Mouse (Mus musculus): ENCODE results near the gene Hlx. TPM values are rescaled to one million over a fixed set of nuclear protein-coding genes. Genes with fewer than 3 reads are reported as not detected.

The Hlx gene
- polyA plus RNA-seq, 1 experiment = 29.3 TPM

DNA sequence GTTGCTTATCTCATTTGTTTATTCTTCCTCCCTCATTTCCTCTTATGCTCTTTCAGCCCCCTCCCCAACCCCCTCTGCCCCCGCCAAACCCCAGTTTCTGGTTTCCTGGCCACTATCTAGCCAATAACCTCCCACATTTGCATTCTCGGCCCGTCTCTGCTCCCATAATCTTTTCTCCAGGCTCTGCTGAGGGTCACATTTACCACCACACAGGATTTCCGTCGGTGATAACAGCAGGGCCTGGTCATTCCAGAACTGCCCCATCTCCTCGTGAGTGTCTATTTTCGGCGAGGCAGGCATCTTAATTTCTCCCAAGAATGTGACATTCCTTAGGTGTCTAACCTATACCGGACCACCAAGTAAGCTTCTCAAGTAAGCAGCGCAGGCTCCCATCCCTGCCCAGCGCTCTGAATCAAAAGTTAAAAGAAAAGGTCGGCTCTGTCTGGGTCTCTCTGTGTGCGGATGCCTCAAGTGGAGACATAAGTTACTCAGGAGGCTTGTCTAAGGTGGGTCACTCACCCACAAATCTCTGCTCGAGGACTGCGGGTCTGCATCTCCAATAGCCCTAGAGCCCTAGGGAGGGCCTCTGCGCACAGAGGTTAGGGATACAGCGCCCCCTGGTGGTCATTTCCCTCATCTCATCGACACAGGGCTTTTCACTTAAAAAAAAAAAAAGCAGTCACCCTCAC is 38.9 kb upstream of the Hlx start:
- no peak overlapping the region for H3K27ac ChIP-seq (ENCODE audit: control insufficient read depth, insufficient read depth, low read depth, low read length, poor library complexity)
- WGBS = 10% methylated on average over 18 of the region's 18 CpGs
- no peaks in the 10 kb centered on the region for H3K4me1 ChIP-seq (ENCODE audit: control insufficient read depth, insufficient read depth, low read length)
- H3K4me3 ChIP-seq (replicated peaks; ENCODE audit: control insufficient read depth, low read depth, low read length) = no peak overlapping the region
- TF ChIP-seq CTCF (IDR thresholded peaks at IDR 0.05; ENCODE audit: control insufficient read depth, insufficient read depth, low read length) (peak; percentile 74), POLR2A (IDR thresholded peaks at IDR 0.05; ENCODE audit: borderline replicate concordance, control insufficient read depth, low read depth, low read length) (no peak)

DNA sequence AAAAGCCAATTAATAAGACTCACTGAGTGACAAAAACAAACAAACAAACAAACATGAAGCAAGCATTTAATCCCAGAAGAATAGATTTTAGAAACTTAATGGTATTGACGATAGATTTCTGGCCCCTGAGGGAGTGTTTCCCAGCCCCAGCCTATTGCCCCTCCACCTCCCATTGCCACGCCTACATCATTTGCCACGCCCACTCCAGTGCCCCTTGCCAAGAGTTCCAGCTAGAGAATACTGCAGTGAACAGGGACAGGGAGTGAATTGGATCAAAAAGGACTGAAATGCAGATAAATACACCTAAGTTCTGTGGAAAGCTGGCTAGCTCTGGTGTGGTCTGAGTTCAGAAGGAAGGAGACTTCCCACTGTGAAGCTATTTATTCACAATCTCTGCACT is 31.4 kb upstream of the Hlx start:
- TF ChIP-seq POLR2A (IDR thresholded peaks at IDR 0.05; ENCODE audit: borderline replicate concordance, control insufficient read depth, low read depth, low read length) (no peak), CTCF (IDR thresholded peaks at IDR 0.05; ENCODE audit: control insufficient read depth, insufficient read depth, low read length) (no peak)
- Histone ChIP-seq H3K4me1 (ENCODE audit: control insufficient read depth, insufficient read depth, low read length) (no peaks in the 10 kb centered on the region), H3K27ac (ENCODE audit: control insufficient read depth, insufficient read depth, low read depth, low read length, poor library complexity) (no peak overlapping the region), H3K4me3 (replicated peaks; ENCODE audit: control insufficient read depth, low read depth, low read length) (no peak overlapping the region)
- WGBS = 72% methylated on average over 3 of the region's 3 CpGs

DNA sequence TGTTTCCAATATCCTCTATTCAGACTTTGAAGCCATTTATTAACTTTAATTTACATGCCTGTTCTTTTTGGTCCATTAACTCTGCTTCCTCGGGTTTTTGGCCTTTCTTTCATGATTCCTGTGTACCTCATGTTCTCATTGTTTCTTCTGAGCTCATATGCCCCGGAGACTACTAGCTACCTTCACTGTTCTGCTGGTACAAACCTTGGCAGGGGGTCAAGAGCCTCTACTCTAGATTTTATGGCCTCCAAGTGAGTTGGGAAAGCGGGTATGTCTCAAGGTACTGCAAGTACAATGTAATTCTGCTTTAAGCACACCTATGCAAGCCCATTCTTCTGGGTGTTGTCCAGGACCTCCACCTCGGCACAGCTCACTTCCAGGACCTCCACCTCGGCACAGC is 30.5 kb upstream of the Hlx start:
- WGBS = 71% methylated on average over 5 of the region's 5 CpGs
- H3K27ac ChIP-seq (ENCODE audit: control insufficient read depth, insufficient read depth, low read depth, low read length, poor library complexity) = no peak overlapping the region
- TF ChIP-seq CTCF (IDR thresholded peaks at IDR 0.05; ENCODE audit: control insufficient read depth, insufficient read depth, low read length) (no peak), POLR2A (IDR thresholded peaks at IDR 0.05; ENCODE audit: borderline replicate concordance, control insufficient read depth, low read depth, low read length) (no peak)

DNA sequence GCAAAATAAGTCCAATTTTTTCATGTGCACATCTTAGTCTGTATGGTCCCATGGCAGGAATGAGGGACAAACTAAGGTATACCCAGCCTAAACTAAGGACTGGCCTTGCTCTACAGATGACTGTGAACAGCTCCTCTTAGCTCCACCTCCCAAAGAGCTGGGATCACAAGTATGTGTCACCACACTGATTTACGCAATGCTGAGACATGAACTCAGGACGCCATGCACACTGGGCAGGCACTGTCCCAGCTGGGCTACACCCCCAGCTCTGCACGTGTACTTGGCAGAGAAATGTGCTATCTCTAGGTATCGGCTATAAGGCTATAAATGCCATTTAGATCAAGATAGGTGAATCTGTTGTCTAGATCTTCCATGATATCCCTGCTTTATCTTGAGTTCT is 29.6 kb upstream of the Hlx start:
- H3K4me1 ChIP-seq (ENCODE audit: control insufficient read depth, insufficient read depth, low read length) = no peaks in the 10 kb centered on the region
- 55% methylated on average over 4 of the region's 4 CpGs for WGBS
- H3K4me3 ChIP-seq (replicated peaks; ENCODE audit: control insufficient read depth, low read depth, low read length) = no peak overlapping the region
- TF ChIP-seq POLR2A (IDR thresholded peaks at IDR 0.05; ENCODE audit: borderline replicate concordance, control insufficient read depth, low read depth, low read length) (no peak), CTCF (IDR thresholded peaks at IDR 0.05; ENCODE audit: control insufficient read depth, insufficient read depth, low read length) (no peak)
- H3K27ac ChIP-seq (ENCODE audit: control insufficient read depth, insufficient read depth, low read depth, low read length, poor library complexity) = no peak overlapping the region

More for the DNA sequence above, 30.5 kb upstream of the Hlx start:
- Histone ChIP-seq H3K4me3 (replicated peaks; ENCODE audit: control insufficient read depth, low read depth, low read length) (no peak overlapping the region), H3K4me1 (ENCODE audit: control insufficient read depth, insufficient read depth, low read length) (no peaks in the 10 kb centered on the region)

DNA sequence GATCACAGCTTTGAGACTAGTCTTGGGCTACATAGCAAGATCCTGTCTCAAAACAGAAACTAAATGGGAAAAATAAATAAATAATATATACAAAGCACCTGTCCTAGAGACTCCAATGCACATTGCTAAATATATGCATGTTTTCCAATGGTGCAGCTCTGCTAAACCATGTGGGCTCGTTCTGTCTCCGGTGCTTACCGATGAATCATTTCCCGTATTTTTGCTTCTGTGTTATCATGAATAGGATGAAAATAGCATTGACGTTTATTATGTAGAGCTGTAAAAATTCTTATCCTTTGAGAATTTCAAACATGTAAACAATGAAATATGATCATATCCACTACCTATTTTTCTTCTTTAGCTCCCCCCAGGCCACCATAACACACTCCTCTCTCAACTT is 20.3 kb upstream of the Hlx start:
- no peak for TF ChIP-seq CTCF (IDR thresholded peaks at IDR 0.05; ENCODE audit: control insufficient read depth, insufficient read depth, low read length)
- no peak for TF ChIP-seq POLR2A (IDR thresholded peaks at IDR 0.05; ENCODE audit: borderline replicate concordance, control insufficient read depth, low read depth, low read length)
- no peak overlapping the region for H3K27ac ChIP-seq (ENCODE audit: control insufficient read depth, insufficient read depth, low read depth, low read length, poor library complexity)
- WGBS = 81% methylated on average over 5 of the region's 5 CpGs

DNA sequence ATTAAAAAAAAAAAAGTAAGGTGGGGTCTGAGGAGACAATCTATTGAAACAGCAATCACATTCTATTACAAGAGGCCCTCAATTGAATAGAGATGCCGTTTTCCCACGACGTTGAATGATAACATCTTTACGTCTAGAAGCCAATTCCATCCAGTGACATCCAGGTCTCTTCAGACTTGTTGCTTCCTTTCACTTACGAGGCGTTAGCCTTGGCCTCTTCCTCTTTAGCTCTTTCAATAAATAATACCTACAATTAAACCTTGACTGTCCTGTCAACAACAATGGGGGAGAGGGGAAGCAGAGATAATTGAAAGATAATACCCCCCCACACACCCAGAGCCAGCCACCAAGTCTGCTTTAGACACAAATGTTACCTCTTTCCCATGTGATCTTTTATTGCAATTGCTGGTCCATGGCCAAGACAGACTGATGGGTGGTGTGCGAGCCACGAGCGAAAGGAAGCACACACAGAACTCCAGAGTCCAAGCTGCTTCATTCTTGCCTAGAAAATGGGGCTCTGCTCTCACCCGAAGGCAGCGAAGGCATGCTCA is 17.8 kb upstream of the Hlx start:
- H3K4me3 ChIP-seq (replicated peaks; ENCODE audit: control insufficient read depth, low read depth, low read length) = no peak overlapping the region
- WGBS = 65% methylated on average over 11 of the region's 11 CpGs

More for the DNA sequence above, 20.3 kb upstream of the Hlx start:
- H3K4me3 ChIP-seq (replicated peaks; ENCODE audit: control insufficient read depth, low read depth, low read length) = no peak overlapping the region
- H3K4me1 ChIP-seq (ENCODE audit: control insufficient read depth, insufficient read depth, low read length) = no peaks in the 10 kb centered on the region

DNA sequence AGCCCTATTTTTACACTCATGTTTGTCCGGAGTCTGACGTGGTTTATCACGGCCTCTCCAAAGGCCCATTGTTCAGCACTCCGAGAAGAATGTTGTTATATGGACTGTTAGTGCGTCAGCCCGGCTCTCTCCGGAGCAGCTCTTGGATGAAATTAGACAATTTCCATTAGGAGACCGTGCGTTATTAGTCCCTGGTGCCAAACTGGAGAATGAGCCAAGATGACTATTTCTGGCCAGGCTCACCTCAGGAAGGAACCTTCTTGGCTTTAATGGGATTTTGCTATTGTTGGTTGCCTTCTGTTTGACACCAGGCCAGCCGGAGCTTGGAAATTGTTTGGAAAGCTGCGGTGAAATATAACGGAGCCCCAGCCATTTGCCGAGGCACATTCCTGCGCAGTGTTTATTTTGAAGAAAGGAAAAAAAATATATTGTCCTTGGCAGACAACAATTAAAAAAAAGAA is 16.3 kb upstream of the Hlx start:
- Histone ChIP-seq H3K4me3 (replicated peaks; ENCODE audit: control insufficient read depth, low read depth, low read length) (no peak overlapping the region), H3K27ac (ENCODE audit: control insufficient read depth, insufficient read depth, low read depth, low read length, poor library complexity) (no peak overlapping the region), H3K4me1 (ENCODE audit: control insufficient read depth, insufficient read depth, low read length) (no peaks in the 10 kb centered on the region)
- 64% methylated on average over 14 of the region's 14 CpGs for WGBS
- TF ChIP-seq CTCF (IDR thresholded peaks at IDR 0.05; ENCODE audit: control insufficient read depth, insufficient read depth, low read length) = no peak
- TF ChIP-seq POLR2A (IDR thresholded peaks at IDR 0.05; ENCODE audit: borderline replicate concordance, control insufficient read depth, low read depth, low read length) = no peak

More for the DNA sequence above, 17.8 kb upstream of the Hlx start:
- TF ChIP-seq CTCF (IDR thresholded peaks at IDR 0.05; ENCODE audit: control insufficient read depth, insufficient read depth, low read length) = no peak
- no peak for TF ChIP-seq POLR2A (IDR thresholded peaks at IDR 0.05; ENCODE audit: borderline replicate concordance, control insufficient read depth, low read depth, low read length)
- Histone ChIP-seq H3K27ac (ENCODE audit: control insufficient read depth, insufficient read depth, low read depth, low read length, poor library complexity) (no peak overlapping the region), H3K4me1 (ENCODE audit: control insufficient read depth, insufficient read depth, low read length) (no peaks in the 10 kb centered on the region)

DNA sequence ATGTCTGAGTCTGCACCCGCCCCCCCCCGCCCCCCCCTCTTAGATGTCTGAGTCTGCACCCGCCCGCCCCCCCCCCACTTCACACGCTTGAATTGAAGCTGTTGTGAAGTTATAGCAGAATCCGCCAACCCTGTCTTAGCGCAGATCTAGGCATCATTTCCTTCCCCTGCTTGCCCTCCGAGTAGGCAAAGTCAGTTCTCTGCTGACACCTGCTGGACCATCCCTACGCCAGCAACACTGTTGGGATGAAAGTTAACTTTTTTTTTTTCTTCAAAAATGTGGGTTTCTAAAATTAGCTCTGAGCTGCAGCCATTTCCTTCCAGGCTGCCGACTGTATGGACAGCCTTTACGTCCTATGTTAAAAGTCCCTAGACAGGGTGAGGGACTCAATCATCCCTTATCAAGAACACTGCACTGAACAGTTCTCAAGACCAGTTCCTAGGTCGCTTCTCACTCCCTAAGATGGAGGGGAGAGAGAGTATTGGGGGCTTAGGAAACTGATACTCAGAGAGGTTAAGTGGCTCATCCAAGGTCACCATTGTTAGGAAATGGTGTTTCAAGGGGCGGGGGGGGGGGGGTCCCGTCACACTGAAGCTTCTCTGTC is 5.6 kb upstream of the Hlx start:
- no peak overlapping the region for H3K4me3 ChIP-seq (replicated peaks; ENCODE audit: control insufficient read depth, low read depth, low read length)
- TF ChIP-seq POLR2A (IDR thresholded peaks at IDR 0.05; ENCODE audit: borderline replicate concordance, control insufficient read depth, low read depth, low read length) (no peak), CTCF (IDR thresholded peaks at IDR 0.05; ENCODE audit: control insufficient read depth, insufficient read depth, low read length) (peak; percentile 96)
- 5% methylated on average over 13 of the region's 14 CpGs for WGBS
- no peak overlapping the region for H3K27ac ChIP-seq (ENCODE audit: control insufficient read depth, insufficient read depth, low read depth, low read length, poor library complexity)
- no peaks in the 10 kb centered on the region for H3K4me1 ChIP-seq (ENCODE audit: control insufficient read depth, insufficient read depth, low read length)
